Comparison of ENCODE assay signal across 17 mouse cellular contexts in the genomic region with DNA sequence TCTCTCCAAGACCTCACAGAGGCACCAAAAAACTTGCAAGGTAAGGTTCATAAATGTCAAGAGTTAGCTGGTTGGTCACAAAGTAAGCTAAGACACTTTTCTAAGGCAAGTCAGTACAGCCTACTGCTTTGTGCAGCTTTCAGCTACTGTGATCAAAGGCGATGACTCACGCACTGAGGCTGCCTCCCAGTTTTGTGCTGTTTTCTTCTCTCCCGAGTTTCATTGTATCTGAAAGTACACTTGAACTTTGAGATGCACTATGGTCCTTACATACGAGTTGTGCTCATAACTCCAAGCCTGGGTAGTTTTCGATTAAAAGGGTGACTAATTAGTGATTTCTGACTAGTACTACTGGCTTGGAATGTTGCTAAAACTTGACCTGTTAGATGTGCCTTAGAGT. TPM values are rescaled to one million over a fixed set of nuclear protein-coding genes. Genes with fewer than 3 reads are reported as not detected.
A peak's percentile ranks its signal among the peaks of the same experiment; 100 is the strongest.
DNase-seq lines count a peak whose midpoint lies in the region; ATAC-seq lines count a peak whose summit lies in the region.
"Had no signal": no experiment of that assay in that cellular context is flagged by ENCODE, and none has a peak within 500 bp of the region (broad histone marks: within the 10 kb centered on the region; RNA-seq: fewer than 3 reads in every experiment).

No protein-coding gene starts in this region.

- 62% methylated on average over 5 of the region's 5 CpGs for WGBS in intestine, embryonic 16.5 days

- no peaks in the 10 kb centered on the region for H3K9me3 ChIP-seq in intestine, embryonic 16.5 days (ENCODE audit: control insufficient read depth, low read length)
- H3K9me3 ChIP-seq: embryonic facial prominence, embryonic 12.5 days; forebrain, embryonic 10.5 days; limb, embryonic 10.5 days; liver, embryonic 12.5 days; lung, embryonic 15.5 days had no signal

- H3K9ac ChIP-seq in intestine, embryonic 16.5 days (ENCODE audit: low read depth, low read length) = no peak overlapping the region
- H3K9ac ChIP-seq: embryonic facial prominence, embryonic 12.5 days; hindbrain, embryonic 14.5 days; liver, embryonic 12.5 days; lung, embryonic 15.5 days had no signal

- intact Hi-C loops in heart, postnatal 25 days (cut with DNase I) = no loop called here

- no peaks in the 10 kb centered on the region for H3K36me3 ChIP-seq in intestine, embryonic 16.5 days (ENCODE audit: control insufficient read depth, insufficient read depth, low read length)
- H3K36me3 ChIP-seq: embryonic facial prominence, embryonic 12.5 days; forebrain, embryonic 10.5 days; limb, embryonic 10.5 days; liver, embryonic 12.5 days; lung, embryonic 15.5 days had no signal

- peak; percentile 88 for ATAC-seq in frontal cortex, adult (ENCODE audit: low TSS enrichment)
- ATAC-seq in intestine, embryonic 16.5 days = peak; percentile 90
- ATAC-seq in megakaryocyte-erythroid progenitor cell, adult 5-6 weeks (replicated peaks; ENCODE audit: low FRiP score, low TSS enrichment, poor library complexity, severe bottlenecking) = no peak
- ATAC-seq: liver, embryonic 12.5 days; midbrain, embryonic 16.5 days had no signal

- no peak overlapping the region for H3K27ac ChIP-seq in intestine, embryonic 16.5 days (ENCODE audit: low read length)
- H3K27ac ChIP-seq: embryonic facial prominence, embryonic 12.5 days; forebrain, embryonic 10.5 days; hindbrain, embryonic 14.5 days; limb, embryonic 10.5 days; liver, embryonic 12.5 days; lung, embryonic 15.5 days had no signal

- DNase-seq in frontal cortex, postnatal 25 days (ENCODE audit: low spot score in 2 of 2) = no peak
- DNase-seq in 3T3-L1 (ENCODE audit: low read depth, low spot score) = peak; percentile 12
- DNase-seq in Muller cell, postnatal 12 days (ENCODE audit: inconsistent ontology term) = peak; percentile 30
- no peak for DNase-seq in heart, postnatal 25 days (ENCODE audit: low spot score)
- no peak for DNase-seq in gastrocnemius, postnatal 10 days
- DNase-seq: cerebellum, postnatal 25 days; heart, postnatal 10 days had no signal

- H3K4me3 ChIP-seq in intestine, embryonic 16.5 days (ENCODE audit: low read length) = no peak overlapping the region
- H3K4me3 ChIP-seq: embryonic facial prominence, embryonic 12.5 days; forebrain, embryonic 10.5 days; limb, embryonic 10.5 days; liver, embryonic 12.5 days; lung, embryonic 15.5 days had no signal

- H3K4me1 ChIP-seq in intestine, embryonic 16.5 days (ENCODE audit: control insufficient read depth, insufficient read depth, low read length) = no peaks in the 10 kb centered on the region
- H3K4me1 ChIP-seq: embryonic facial prominence, embryonic 12.5 days; forebrain, embryonic 10.5 days; limb, embryonic 10.5 days; liver, embryonic 12.5 days; lung, embryonic 15.5 days had no signal

- H3K4me2 ChIP-seq in intestine, embryonic 16.5 days (ENCODE audit: low read depth, low read length) = no peak overlapping the region
- H3K4me2 ChIP-seq: embryonic facial prominence, embryonic 12.5 days; hindbrain, embryonic 14.5 days; liver, embryonic 12.5 days; lung, embryonic 15.5 days had no signal

- no peaks in the 10 kb centered on the region for H3K27me3 ChIP-seq in intestine, embryonic 16.5 days (replicated peaks; ENCODE audit: control insufficient read depth, insufficient read depth, low read length)

RNA-seq across cellular contexts. Expression of a gene that starts 7.3 kb away (rescaled TPM):
- 10.0 and 11.5 TPM in 2 replicates for polyA plus RNA-seq in intestine, embryonic 16.5 days (2015; fragmentation: Nextera tagmentation; extraction: Ambion mirVana)
- total RNA-seq in megakaryocyte-erythroid progenitor cell, adult 5-6 weeks (2014; fragmentation: Nextera tagmentation) = 8.5 and 10.1 TPM in 2 replicates
- total RNA-seq in megakaryocyte-erythroid progenitor cell, adult 5-6 weeks (2017) = 4.8 and 10.1 TPM in 2 replicates
- 10 to 100 TPM; 45.0 to 51.5 TPM for total RNA-seq in heart, postnatal 25 days (2021)
- total RNA-seq in gastrocnemius, postnatal 10 days (2021) = 10 to 100 TPM; 39.9 to 43.4 TPM

RNA-seq across cellular contexts. Expression of a gene that starts 32.4 kb away (rescaled TPM):
- polyA plus RNA-seq in intestine, embryonic 16.5 days (2015; fragmentation: Nextera tagmentation; extraction: Ambion mirVana) = 232 and 330 TPM in 2 replicates
- 20.8 and 47.5 TPM in 2 replicates for total RNA-seq in megakaryocyte-erythroid progenitor cell, adult 5-6 weeks (2014; fragmentation: Nextera tagmentation)
- 27.3 and 29.3 TPM in 2 replicates for total RNA-seq in megakaryocyte-erythroid progenitor cell, adult 5-6 weeks (2017)
- total RNA-seq in heart, postnatal 25 days (2021) = 100 to 1,000 TPM; 296 to 317 TPM
- total RNA-seq in gastrocnemius, postnatal 10 days (2021) = 10 to 100 TPM; 15.2 to 15.7 TPM

Comparison
In these comparisons a context has a peak if more than half of its experiments do, and no peak if none do; other contexts are left out.
1. DNase-seq: peak in 3T3-L1 (single experiment) and Muller cell, postnatal 12 days (single experiment); none in frontal cortex, postnatal 25 days (0 of 2), heart, postnatal 25 days (single experiment) and gastrocnemius, postnatal 10 days (single experiment).
2. RNA of a gene that starts 32.4 kb away (total RNA-seq): 296 to 317 TPM in heart, postnatal 25 days; 20.8 to 47.5 TPM in megakaryocyte-erythroid progenitor cell, adult 5-6 weeks and 15.2 to 15.7 TPM in gastrocnemius, postnatal 10 days; every median in the first group is over 4 times any median in the second.